Mouse (Mus musculus) liver, embryonic 14.5 days (tissue): ENCODE measurements around the gene Cnih1.

ENCODE experiments used
- CTCF ChIP-seq: IDR thresholded peaks from 2 replicates; pipeline ENCODE4 v1.5.1; 2016; ENCODE audit warnings: antibody characterized with exemption, low read depth, control low read depth
- EP300 ChIP-seq: IDR thresholded peaks from 2 replicates; pipeline ENCODE4 v1.6.1; 2016; ENCODE audit warnings: antibody characterized with exemption, low read depth

DNA sequence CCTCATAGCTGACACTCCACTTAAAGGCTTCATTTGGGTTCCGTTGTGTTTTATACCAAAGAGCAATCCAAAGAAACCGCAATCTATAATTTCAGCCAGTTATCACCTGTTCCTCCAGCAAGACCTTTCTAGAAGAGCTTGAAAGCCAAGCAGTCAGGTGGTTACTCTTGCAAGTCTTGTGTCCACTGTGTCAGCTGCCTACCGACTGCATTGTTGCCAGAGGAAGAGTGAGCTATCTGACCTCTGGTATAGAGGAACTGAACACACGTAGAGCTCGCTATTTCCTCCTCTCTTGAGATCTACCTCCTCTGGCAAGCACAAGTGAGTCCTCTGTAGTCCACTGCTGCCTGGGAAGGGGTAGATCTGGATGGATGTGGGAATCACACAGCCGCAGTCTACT is 27.0 kb downstream of the Cnih1 start:
- TF ChIP-seq EP300: no peak
- TF ChIP-seq CTCF: no peak
